Mouse (Mus musculus) liver, postnatal 0 days (tissue): ENCODE results near the gene Suclg2. TPM values are rescaled to one million over a fixed set of nuclear protein-coding genes. Genes with fewer than 3 reads are reported as not detected.

Experiments
- ATAC-seq: fragments of 200-750 bp; cut with Nextera tagmentation; 2 replicates; pipeline ENCODE4 v1.8.0; 2017; ENCODE audit warnings: mild to moderate bottlenecking, moderate library complexity
- DNase-seq: peaks from one replicate; pipeline ENCODE4 v3.0.0-alpha.2; 2016
- H3K27ac ChIP-seq: fragments of 300-500 bp; sonication (generic); 2 replicates; pipeline ENCODE4 v1.5.1; 2014; ENCODE audit warnings: antibody characterized with exemption, moderate library complexity, mild to moderate bottlenecking, low read depth
- H3K27me3 ChIP-seq: fragments of 300-500 bp; sonication (generic); 2 replicates; pipeline ENCODE4 v1.6.1; 2014; ENCODE audit warnings: low read length, control low read depth, mixed read lengths; ENCODE audit not compliant: insufficient read depth
- H3K36me3 ChIP-seq: fragments of 300-500 bp; sonication (generic); replicated peaks from 2 replicates; pipeline ENCODE4 v1.6.1; 2014; ENCODE audit warnings: mild to moderate bottlenecking, control low read depth, low read length, moderate library complexity, mixed read lengths; ENCODE audit not compliant: insufficient read depth
- H3K4me1 ChIP-seq: fragments of 300-500 bp; sonication (generic); 2 replicates; pipeline ENCODE4 v1.6.1; 2014; ENCODE audit warnings: antibody characterized with exemption, mild to moderate bottlenecking, control low read depth; ENCODE audit not compliant: insufficient read depth
- H3K4me2 ChIP-seq: fragments of 300-500 bp; sonication (generic); 2 replicates; pipeline ENCODE4 v1.6.1; 2014; ENCODE audit warnings: low read depth, mild to moderate bottlenecking, low read length, moderate library complexity, mixed read lengths
- H3K4me3 ChIP-seq: fragments of 300-500 bp; sonication (generic); 2 replicates; pipeline ENCODE4 v1.5.1; 2014; ENCODE audit warnings: low read depth, low read length
- H3K9ac ChIP-seq: fragments of 300-500 bp; sonication (generic); replicated peaks from 2 replicates; pipeline ENCODE4 v1.6.1; 2014; ENCODE audit warnings: mild to moderate bottlenecking, moderate library complexity
- H3K9me3 ChIP-seq: fragments of 300-500 bp; sonication (generic); 2 replicates; pipeline ENCODE4 v1.6.1; 2016; ENCODE audit warnings: mild to moderate bottlenecking, control low read depth, low read length, mixed read lengths
- CTCF ChIP-seq: sonication (generic); IDR thresholded peaks from 2 replicates; pipeline ENCODE4 v1.5.1; 2016; ENCODE audit warnings: antibody characterized with exemption, low read depth
- EP300 ChIP-seq: IDR thresholded peaks from 2 replicates; pipeline ENCODE4 v1.6.1; 2016; ENCODE audit warnings: antibody characterized with exemption, low read depth, mild to moderate bottlenecking
- WGBS: fragments of 180-500 bp; shearing (Covaris S2); extraction: QIAGEN DNeasy Blood & Tissue Kit; methylation state at CpG from one replicate; pipeline ENCODE4 v1.1.7; 2014; ENCODE audit not compliant: insufficient replicate concordance; 5-methylcytosine and 5-hydroxymethylcytosine counted together
- polyA plus RNA-seq: library from polyadenylated mRNA; unstranded; fragments of >200 nt; fragmentation: Nextera tagmentation; extraction: Ambion mirVana; gene quantifications from 2 replicates; pipeline ENCODE4 v1.2.1, GENCODE M21; 2015

The Suclg2 gene
- polyA plus RNA-seq, 1 experiment from 2014 or later: 73.1 TPM

- TF ChIP-seq CTCF: peak; percentile 72
- TF ChIP-seq EP300: no peak
- peak; percentile 59 for DNase-seq
Measured at GRCm38 (mm10) chr6:95669335-95669729, 49.3 kb downstream of the Suclg2 start.

GRCm38 (mm10) chr6:95668629-95669334 lies 49.8 kb downstream of the Suclg2 start:
- H3K4me1 ChIP-seq: no peaks in the 10 kb centered on the region
- no peak for TF ChIP-seq EP300
- TF ChIP-seq CTCF: no peak
- ATAC-seq (no peak), DNase-seq (no peak)
- H3K27ac ChIP-seq: no peak overlapping the region
- no peak overlapping the region for H3K9ac ChIP-seq
- no peak overlapping the region for H3K4me3 ChIP-seq
- H3K27me3 ChIP-seq: no peaks in the 10 kb centered on the region
- H3K4me2 ChIP-seq: no peak overlapping the region
- 90% methylated on average over 6 of the region's 6 CpGs for WGBS
- H3K9me3 ChIP-seq: no peaks in the 10 kb centered on the region
- H3K36me3 ChIP-seq: no peaks in the 10 kb centered on the region

More at GRCm38 (mm10) chr6:95669335-95669729, 49.3 kb downstream of the Suclg2 start:
- ATAC-seq: no peak
- H3K36me3 ChIP-seq: no peaks in the 10 kb centered on the region
- no peaks in the 10 kb centered on the region for H3K9me3 ChIP-seq
- H3K27me3 ChIP-seq: no peaks in the 10 kb centered on the region
- no peak overlapping the region for H3K4me2 ChIP-seq
- 51% methylated on average over 3 of the region's 3 CpGs for WGBS
- H3K4me1 ChIP-seq: no peaks in the 10 kb centered on the region
- no peak overlapping the region for H3K27ac ChIP-seq
- H3K9ac ChIP-seq: no peak overlapping the region
- no peak overlapping the region for H3K4me3 ChIP-seq

- H3K27me3 ChIP-seq: no peaks in the 10 kb centered on the region
- H3K9me3 ChIP-seq: 0 out of 2 replicates have a peak, but pooled peaks cover 2% of the 10 kb centered on the region
- WGBS: 85% methylated on average over 8 of the region's 8 CpGs
- 0 out of 2 replicates have a peak, but pooled peaks cover 3% of the 10 kb centered on the region for H3K36me3 ChIP-seq
- no peak overlapping the region for H3K27ac ChIP-seq
- H3K4me2 ChIP-seq: no peak overlapping the region
- no peak for ATAC-seq
- H3K4me3 ChIP-seq: no peak overlapping the region
- no peak for DNase-seq
- no peak overlapping the region for H3K9ac ChIP-seq
- TF ChIP-seq EP300 (no peak), CTCF (no peak)
- H3K4me1 ChIP-seq: 0 out of 2 replicates have a peak, but pooled peaks cover 5% of the 10 kb centered on the region
Measured at GRCm38 (mm10) chr6:95657671-95658070, 60.9 kb downstream of the Suclg2 start.

GRCm38 (mm10) chr6:95653662-95654061 lies 64.9 kb downstream of the Suclg2 start:
- 0 out of 2 replicates have a peak, but pooled peaks cover 3% of the 10 kb centered on the region for H3K36me3 ChIP-seq
- H3K4me2 ChIP-seq: no peak overlapping the region
- TF ChIP-seq EP300: no peak
- no peak for TF ChIP-seq CTCF
- 0 out of 2 replicates have a peak, but pooled peaks cover 2% of the 10 kb centered on the region for H3K9me3 ChIP-seq
- no peak overlapping the region for H3K9ac ChIP-seq
- ATAC-seq (no peak), DNase-seq (no peak)
- no peak overlapping the region for H3K27ac ChIP-seq
- 71% methylated on average over 3 of the region's 3 CpGs for WGBS
- H3K27me3 ChIP-seq: no peaks in the 10 kb centered on the region
- peaks cover 13% of the 10 kb centered on the region; the same call in 1 of the 2 replicates for H3K4me1 ChIP-seq
- H3K4me3 ChIP-seq: no peak overlapping the region

GRCm38 (mm10) chr6:95652774-95653173 lies 65.8 kb downstream of the Suclg2 start:
- 66% methylated on average over 6 of the region's 6 CpGs for WGBS
- ATAC-seq (peak; percentile 80), DNase-seq (no peak)
- Histone ChIP-seq H3K27ac (no peak overlapping the region), H3K36me3 (0 out of 2 replicates have a peak, but pooled peaks cover 2% of the 10 kb centered on the region), H3K9me3 (0 out of 2 replicates have a peak, but pooled peaks cover under 1% of the 10 kb centered on the region), H3K4me2 (no peak overlapping the region), H3K4me1 (peaks cover 13% of the 10 kb centered on the region; the same call in 1 of the 2 replicates), H3K9ac (no peak overlapping the region), H3K4me3 (no peak overlapping the region), H3K27me3 (no peaks in the 10 kb centered on the region)
- no peak for TF ChIP-seq CTCF
- TF ChIP-seq EP300: 0 out of 2 replicates have a peak, but pooled peaks have one; percentile 28

- Histone ChIP-seq H3K9me3 (no peaks in the 10 kb centered on the region), H3K36me3 (no peaks in the 10 kb centered on the region), H3K4me3 (no peak overlapping the region), H3K27me3 (no peaks in the 10 kb centered on the region), H3K27ac (no peak overlapping the region), H3K4me1 (peaks cover 13% of the 10 kb centered on the region; the same call in 1 of the 2 replicates), H3K4me2 (no peak overlapping the region), H3K9ac (no peak overlapping the region)
- DNase-seq: no peak
- TF ChIP-seq EP300 (no peak), CTCF (no peak)
- no peak for ATAC-seq
- WGBS: 60% methylated on average over 6 of the region's 6 CpGs
Measured at GRCm38 (mm10) chr6:95651391-95651876, 67.2 kb downstream of the Suclg2 start.
